Mouse (Mus musculus) olfactory bulb, adult 2 months (tissue): ENCODE measurements around the gene Rbm28.

Source experiments
- CTCF ChIP-seq: fragments of 200-500 bp; IDR thresholded peaks from 2 replicates; pipeline ENCODE4 v1.5.1; 2012; ENCODE audit warnings: low read depth, mild to moderate bottlenecking, low read length, moderate library complexity; ENCODE audit not compliant: insufficient read depth
- POLR2A ChIP-seq: fragments of 200-500 bp; IDR thresholded peaks from 2 replicates; pipeline ENCODE4 v1.6.1; 2012; ENCODE audit warnings: mild to moderate bottlenecking, low read depth, low read length, moderate library complexity; ENCODE audit not compliant: insufficient read depth

DNA sequence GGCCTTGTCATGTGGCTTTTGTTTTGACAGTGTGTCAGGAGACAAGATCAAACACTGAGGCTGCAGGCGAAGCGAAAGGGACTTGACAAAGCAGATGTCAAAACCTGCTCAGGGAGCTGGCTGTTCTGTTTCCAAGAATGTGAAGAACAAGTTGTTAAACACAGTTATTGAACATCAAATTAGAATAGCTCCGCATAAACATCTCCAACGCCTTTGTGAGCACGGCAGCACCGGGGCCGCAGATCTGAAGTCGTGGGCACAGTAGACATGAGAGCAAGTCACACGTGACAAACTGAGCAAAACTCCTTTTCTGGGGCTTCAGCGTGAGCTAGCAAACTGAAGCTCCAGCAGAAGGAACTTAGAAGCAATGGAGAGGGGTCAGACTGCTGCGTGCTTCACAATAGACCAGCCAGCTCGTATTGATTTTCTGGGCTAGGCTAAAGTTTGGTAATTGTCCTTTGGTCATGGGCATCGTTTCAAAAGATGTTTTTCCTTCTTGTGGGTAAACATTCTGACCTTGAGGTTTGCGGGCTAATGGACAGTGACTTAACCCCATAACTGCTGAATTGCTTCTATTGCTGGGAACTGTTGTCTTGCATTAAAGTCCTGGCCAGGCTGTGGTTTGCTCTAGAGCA, 65.2 kb downstream of the Rbm28 start:
- TF ChIP-seq POLR2A: no peak
- no peak for TF ChIP-seq CTCF
